Mouse (Mus musculus) left cerebral cortex, adult 8-10 months (tissue): ENCODE data around the gene Anp32b. TPM values are rescaled to one million over a fixed set of nuclear protein-coding genes. Genes with fewer than 3 reads are reported as not detected.

Experiments
- DNase-seq, 2 experiments: peaks; one replicate each; pipeline ENCODE4 v3.0.0; 2022; ENCODE audit warnings: low spot score in 2 of 2
- total RNA-seq, 4 experiments: library from RNA; stranded (reverse); gene quantifications; 2 replicates each; pipeline ENCODE4 v1.2.4; 2022

Anp32b gene
- total RNA-seq, 4 experiments from 2014 or later = 51.0 to 60.2 (median 55.9) TPM

GRCm38 (mm10) chr4:46452855-46453719 is 2.4 kb downstream of the Anp32b start:
- DNase-seq = no peak

- DNase-seq = no peak
Measured at GRCm38 (mm10) chr4:46454097-46454864, 3.6 kb downstream of the Anp32b start.

GRCm38 (mm10) chr4:46456762-46457161 is 6.1 kb downstream of the Anp32b start:
- no peak for DNase-seq

GRCm38 (mm10) chr4:46457186-46457585 is 6.5 kb downstream of the Anp32b start:
- no peak for DNase-seq

- DNase-seq = no peak
Measured at GRCm38 (mm10) chr4:46458411-46458810, 7.7 kb downstream of the Anp32b start.

- no peak for DNase-seq
Measured at GRCm38 (mm10) chr4:46463130-46463830, 12.6 kb downstream of the Anp32b start.

GRCm38 (mm10) chr4:46465740-46466139 is 15.0 kb downstream of the Anp32b start:
- no peak for DNase-seq

- DNase-seq = no peak
Measured at GRCm38 (mm10) chr4:46475101-46475500, 24.4 kb downstream of the Anp32b start.

GRCm38 (mm10) chr4:46479081-46479480 is 28.4 kb downstream of the Anp32b start:
- DNase-seq = no peak

GRCm38 (mm10) chr4:46485696-46486417 is 35.2 kb downstream of the Anp32b start:
- no peak for DNase-seq

GRCm38 (mm10) chr4:46487348-46487747 is 36.6 kb downstream of the Anp32b start:
- peak in 1 of 2 experiments; percentile 47 for DNase-seq

GRCm38 (mm10) chr4:46489028-46489925 is 38.6 kb downstream of the Anp32b start, which contains the start of gene Nans:
TSS of gene Nans (plus strand) at chr4:46489248.
- DNase-seq = peak; percentile 82 to 92

- DNase-seq = no peak
Measured at GRCm38 (mm10) chr4:46493071-46493470, 42.4 kb downstream of the Anp32b start.

GRCm38 (mm10) chr4:46495543-46495942 is 44.8 kb downstream of the Anp32b start:
- no peak for DNase-seq

- peak in 1 of 2 experiments; percentile 53 for DNase-seq
Measured at GRCm38 (mm10) chr4:46497286-46497892, 46.7 kb downstream of the Anp32b start.

GRCm38 (mm10) chr4:46498511-46498910 is 47.8 kb downstream of the Anp32b start:
- no peak for DNase-seq

GRCm38 (mm10) chr4:46498976-46499375 is 48.3 kb downstream of the Anp32b start:
- DNase-seq = no peak

GRCm38 (mm10) chr4:46502606-46503502 is 52.2 kb downstream of the Anp32b start:
- DNase-seq = no peak
